Mouse (Mus musculus) erythroid progenitor cell, adult 5-6 weeks (primary cell): ENCODE measurements around the gene Ptbp2. TPM values are rescaled to one million over a fixed set of nuclear protein-coding genes. Genes with fewer than 3 reads are reported as not detected.

Experiments
- ATAC-seq: replicated peaks from 2 replicates; pipeline ENCODE4 v1.8.0; 2016; ENCODE audit warnings: moderate number of reproducible peaks, mild to moderate bottlenecking, moderate TSS enrichment, inconsistent platforms; ENCODE audit not compliant: poor library complexity, low FRiP score, severe bottlenecking
- total RNA-seq, 2 experiments: library from RNA; stranded (forward) in 1 of 2; stranded (reverse) in 1 of 2; fragments of 150-400 nt in 1 of 2; fragments of 186-747, 209-891 nt in 1 of 2; gene quantifications; 2 replicates each; pipeline versions ENCODE4 v1.2.3 to v1.2.4; 2015 to 2017; ENCODE audit warnings: low replicate concordance in 2 of 2

Ptbp2 gene
- total RNA-seq (2015; ENCODE audit: low replicate concordance) (18.4 and 41.5 TPM in 2 replicates), total RNA-seq (2017; ENCODE audit: low replicate concordance) (15.0 and 20.4 TPM in 2 replicates)

GRCm38 (mm10) chr3:119784366-119784765 is at the start of gene Ptbp2:
Ptbp2 (minus strand) TSS chr3:119784466.
- ATAC-seq = no peak

GRCm38 (mm10) chr3:119814678-119815077 is 30.4 kb upstream of the Ptbp2 start:
- ATAC-seq = no peak

GRCm38 (mm10) chr3:119806123-119806522 is 21.9 kb upstream of the Ptbp2 start:
- ATAC-seq = no peak

GRCm38 (mm10) chr3:119794677-119795365 is 10.6 kb upstream of the Ptbp2 start:
- no peak for ATAC-seq

GRCm38 (mm10) chr3:119782946-119783701 is 1.1 kb downstream of the Ptbp2 start:
- ATAC-seq = peak; percentile 78

GRCm38 (mm10) chr3:119782022-119782945 is 2.0 kb downstream of the Ptbp2 start:
- ATAC-seq = peak; percentile 45

- no peak for ATAC-seq
Measured at GRCm38 (mm10) chr3:119780876-119781275, 3.4 kb downstream of the Ptbp2 start.

GRCm38 (mm10) chr3:119779261-119779660 is 5.0 kb downstream of the Ptbp2 start:
- no peak for ATAC-seq

- ATAC-seq = no peak
Measured at GRCm38 (mm10) chr3:119778431-119778830, 5.8 kb downstream of the Ptbp2 start.

GRCm38 (mm10) chr3:119776129-119776528 is 8.1 kb downstream of the Ptbp2 start:
- no peak for ATAC-seq

GRCm38 (mm10) chr3:119772789-119773188 is 11.5 kb downstream of the Ptbp2 start:
- no peak for ATAC-seq

- no peak for ATAC-seq
Measured at GRCm38 (mm10) chr3:119763772-119764171, 20.5 kb downstream of the Ptbp2 start.

- ATAC-seq = no peak
Measured at GRCm38 (mm10) chr3:119761732-119762131, 22.5 kb downstream of the Ptbp2 start.

GRCm38 (mm10) chr3:119753791-119754190 is 30.5 kb downstream of the Ptbp2 start:
- no peak for ATAC-seq

GRCm38 (mm10) chr3:119749551-119750249 is 34.6 kb downstream of the Ptbp2 start:
- no peak for ATAC-seq

GRCm38 (mm10) chr3:119749140-119749539 is 35.1 kb downstream of the Ptbp2 start:
- ATAC-seq = peak; percentile 49; the same call in 1 of the 2 replicates

- no peak for ATAC-seq
Measured at GRCm38 (mm10) chr3:119746656-119747055, 37.6 kb downstream of the Ptbp2 start.

- no peak for ATAC-seq
Measured at GRCm38 (mm10) chr3:119745801-119746200, 38.5 kb downstream of the Ptbp2 start.

- no peak for ATAC-seq
Measured at GRCm38 (mm10) chr3:119729863-119730262, 54.4 kb downstream of the Ptbp2 start.
